Mouse (Mus musculus): ENCODE measurements around the gene Srgap3.

DNA sequence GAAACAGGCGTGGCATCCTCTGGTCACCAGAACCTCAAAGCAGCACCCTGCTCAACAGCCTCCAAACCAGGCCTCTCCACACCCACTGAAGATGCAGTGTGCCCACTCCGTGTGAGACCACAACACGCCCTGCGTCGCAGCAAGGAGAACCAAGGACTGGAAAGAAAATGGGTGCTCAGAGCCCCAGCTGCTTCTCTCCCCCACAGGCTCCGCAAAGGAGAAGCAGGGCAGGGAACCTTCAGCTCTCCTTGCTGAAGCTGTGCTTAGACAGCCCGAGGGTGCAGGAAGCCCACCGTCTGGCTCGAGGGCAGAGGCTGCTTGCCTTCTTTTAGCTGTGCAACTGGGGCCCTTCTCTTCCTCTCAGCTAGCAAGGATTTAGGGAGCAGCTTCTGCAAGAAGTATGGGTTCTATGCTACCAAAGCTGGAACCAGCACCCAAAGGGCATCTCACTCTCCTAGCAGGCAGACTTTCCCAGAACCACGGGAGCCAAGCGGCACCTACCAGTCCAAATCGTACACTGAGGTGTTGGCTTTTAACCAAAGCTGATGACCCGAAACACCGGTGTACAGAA, 1.8 kb downstream of the Srgap3 start:
- TF ChIP-seq CTCF (IDR thresholded peaks at IDR 0.05; ENCODE audit: low read depth) (no peak), EP300 (optimal IDR thresholded peaks at IDR 0.05) (no peak)
